Mouse (Mus musculus) forebrain, embryonic 11.5 days (tissue): ENCODE data around the gene Fstl4. TPM values are rescaled to one million over a fixed set of nuclear protein-coding genes. Genes with fewer than 3 reads are reported as not detected.

Source experiments
- ATAC-seq: fragments of 200-750 bp; cut with Nextera tagmentation; replicated peaks from 2 replicates; pipeline ENCODE4 v1.8.0; 2017; ENCODE audit warnings: moderate TSS enrichment; ENCODE audit not compliant: low FRiP score
- DNase-seq: peaks from one replicate; pipeline ENCODE4 v3.0.0-alpha.2; 2017; ENCODE audit warnings: low spot score
- H3K27ac ChIP-seq: fragments of 300-500 bp; sonication (generic); 2 replicates; pipeline ENCODE4 v1.5.1; 2014; ENCODE audit warnings: low read depth, low read length
- H3K27me3 ChIP-seq: fragments of 300-500 bp; sonication (generic); 2 replicates; pipeline ENCODE4 v1.6.1; 2014; ENCODE audit warnings: mild to moderate bottlenecking, low read length, mixed read lengths; ENCODE audit not compliant: control insufficient read depth, insufficient read depth
- H3K36me3 ChIP-seq: fragments of 300-500 bp; sonication (generic); 2 replicates; pipeline ENCODE4 v1.6.1; 2014; ENCODE audit warnings: mild to moderate bottlenecking, low read length, moderate library complexity, mixed read lengths; ENCODE audit not compliant: control insufficient read depth, insufficient read depth
- H3K4me1 ChIP-seq: fragments of 300-500 bp; sonication (generic); replicated peaks from 2 replicates; pipeline ENCODE4 v1.6.1; 2014; ENCODE audit warnings: low read length, mixed read lengths; ENCODE audit not compliant: control insufficient read depth, insufficient read depth
- H3K4me2 ChIP-seq: fragments of 300-500 bp; sonication (generic); 2 replicates; pipeline ENCODE4 v1.6.1; 2014; ENCODE audit warnings: low read depth, mild to moderate bottlenecking, low read length, moderate library complexity, mixed read lengths; ENCODE audit not compliant: severe bottlenecking
- H3K4me3 ChIP-seq: fragments of 300-500 bp; sonication (generic); 2 replicates; pipeline ENCODE4 v1.5.1; 2014; ENCODE audit warnings: low read depth, low read length
- H3K9ac ChIP-seq: fragments of 300-500 bp; sonication (generic); 2 replicates; pipeline ENCODE4 v1.6.1; 2014; ENCODE audit warnings: low read length
- H3K9me3 ChIP-seq: fragments of 300-500 bp; sonication (generic); 2 replicates; pipeline ENCODE4 v1.6.1; 2016; ENCODE audit warnings: low read length, mixed read lengths; ENCODE audit not compliant: control insufficient read depth
- WGBS: fragments of 180-500 bp; shearing (Covaris S2); extraction: QIAGEN DNeasy Blood & Tissue Kit; methylation state at CpG from one replicate; pipeline ENCODE4 v1.1.7; 2014; 5-methylcytosine and 5-hydroxymethylcytosine counted together
- polyA plus RNA-seq: library from polyadenylated mRNA; unstranded; fragments of >200 nt; fragmentation: Nextera tagmentation; extraction: Ambion mirVana; gene quantifications from 2 replicates; pipeline ENCODE4 v1.2.1, GENCODE M21; 2014

Gene Fstl4
- polyA plus RNA-seq, 1 experiment from 2014 or later: 0.73 TPM

DNA sequence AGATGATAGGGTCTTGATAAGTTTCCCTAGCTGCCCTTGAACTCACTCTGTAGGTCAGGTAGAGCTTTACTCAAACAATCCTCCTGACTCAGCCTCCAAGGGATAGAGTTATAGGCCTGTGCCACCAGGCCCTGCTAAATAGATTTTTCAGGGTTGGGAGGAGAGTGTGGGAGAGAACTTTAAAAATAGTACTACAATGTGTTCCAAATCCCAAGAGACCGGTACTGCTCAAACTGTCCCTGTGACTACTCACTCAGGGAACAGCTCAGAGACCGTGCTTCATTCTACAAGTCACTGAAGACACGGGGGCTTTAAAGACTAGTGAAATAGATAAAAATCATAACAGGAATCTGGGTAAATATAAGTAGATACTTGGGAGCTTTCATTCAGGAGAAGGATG lies 190.6 kb downstream of the Fstl4 start:
- no peaks in the 10 kb centered on the region for H3K9me3 ChIP-seq
- DNase-seq (no peak), ATAC-seq (no peak)
- no peaks in the 10 kb centered on the region for H3K4me1 ChIP-seq
- no peak overlapping the region for H3K9ac ChIP-seq
- no peak overlapping the region for H3K4me3 ChIP-seq
- 95% methylated on average over 3 of the region's 3 CpGs for WGBS
- H3K4me2 ChIP-seq: no peak overlapping the region
- H3K36me3 ChIP-seq: no peaks in the 10 kb centered on the region
- no peaks in the 10 kb centered on the region for H3K27me3 ChIP-seq
- no peak overlapping the region for H3K27ac ChIP-seq

DNA sequence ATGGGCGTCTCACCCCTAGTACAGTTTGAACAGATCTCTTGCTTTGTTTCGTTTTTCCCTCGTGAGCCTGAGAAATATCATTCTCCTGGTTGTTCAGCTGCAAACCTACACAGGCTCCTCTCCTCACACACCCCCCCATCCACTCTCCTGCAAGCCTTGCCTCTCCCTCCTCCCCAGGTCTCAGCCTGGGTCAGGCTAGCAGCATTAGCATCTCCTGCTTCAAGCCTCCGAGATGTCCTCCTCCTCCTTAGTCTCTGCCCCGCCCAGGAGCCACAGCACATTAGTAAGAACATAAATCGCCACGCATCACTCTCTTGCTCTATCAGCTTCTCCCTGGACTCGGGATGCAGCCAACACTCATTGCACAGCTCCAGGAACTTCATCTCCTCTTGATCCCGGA lies 204.4 kb downstream of the Fstl4 start:
- Histone ChIP-seq H3K27me3 (no peaks in the 10 kb centered on the region), H3K27ac (no peak overlapping the region), H3K4me2 (no peak overlapping the region), H3K9me3 (no peaks in the 10 kb centered on the region), H3K4me1 (no peaks in the 10 kb centered on the region), H3K9ac (no peak overlapping the region), H3K4me3 (no peak overlapping the region), H3K36me3 (no peaks in the 10 kb centered on the region)
- peak; percentile 35 for DNase-seq
- 92% methylated on average over 9 of the region's 9 CpGs for WGBS
- ATAC-seq: no peak

DNA sequence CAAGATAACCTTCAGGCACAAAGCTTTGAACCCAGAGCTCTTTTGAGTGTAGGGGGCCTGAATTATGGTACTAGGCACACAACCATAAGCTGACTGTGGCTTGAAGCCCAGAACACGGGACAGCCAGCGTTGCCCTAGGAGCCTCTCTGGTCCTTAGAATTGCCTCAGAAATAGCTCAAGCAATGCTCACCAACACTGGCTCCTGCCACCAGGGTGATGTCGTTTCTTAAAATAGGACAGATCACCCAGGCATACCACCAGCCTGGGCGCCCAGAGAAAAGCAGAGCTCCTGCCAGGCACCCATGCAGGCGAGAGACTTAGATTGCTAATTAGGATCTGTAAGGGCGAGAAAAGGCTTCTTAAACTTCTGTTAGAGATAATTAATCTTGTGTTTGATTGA lies 206.0 kb downstream of the Fstl4 start:
- no peak overlapping the region for H3K4me2 ChIP-seq
- H3K36me3 ChIP-seq: no peaks in the 10 kb centered on the region
- no peak overlapping the region for H3K27ac ChIP-seq
- H3K9ac ChIP-seq: no peak overlapping the region
- H3K27me3 ChIP-seq: no peaks in the 10 kb centered on the region
- 72% methylated on average over 6 of the region's 6 CpGs for WGBS
- DNase-seq: peak; percentile 31
- no peaks in the 10 kb centered on the region for H3K9me3 ChIP-seq
- no peak for ATAC-seq
- no peaks in the 10 kb centered on the region for H3K4me1 ChIP-seq
- H3K4me3 ChIP-seq: no peak overlapping the region

DNA sequence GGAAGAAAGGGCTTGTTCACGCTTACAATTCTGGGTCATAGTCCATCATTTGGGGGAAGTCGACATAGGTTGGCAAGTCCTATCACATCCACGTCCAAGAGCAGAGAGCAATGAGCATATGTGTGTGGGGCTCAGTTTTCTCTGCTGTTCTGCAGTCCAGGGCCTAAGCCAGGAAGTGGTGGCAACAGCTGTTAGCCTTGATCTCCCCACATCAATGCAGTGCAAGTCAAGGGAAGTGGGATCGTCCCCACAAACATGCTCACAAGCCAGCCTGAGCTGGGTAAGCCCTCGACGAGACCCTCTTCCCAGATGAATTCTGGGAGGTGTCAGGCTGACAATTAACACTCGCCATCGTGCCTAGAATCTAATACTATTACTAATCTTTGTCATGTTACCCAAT lies 222.6 kb downstream of the Fstl4 start:
- no peaks in the 10 kb centered on the region for H3K27me3 ChIP-seq
- no peak overlapping the region for H3K27ac ChIP-seq
- no peak for ATAC-seq
- no peaks in the 10 kb centered on the region for H3K4me1 ChIP-seq
- WGBS: 92% methylated on average over 8 of the region's 8 CpGs
- no peak overlapping the region for H3K9ac ChIP-seq
- H3K4me2 ChIP-seq: no peak overlapping the region
- peak; percentile 15 for DNase-seq
- H3K4me3 ChIP-seq: no peak overlapping the region
- H3K9me3 ChIP-seq: peaks cover 2% of the 10 kb centered on the region; the same call in 1 of the 2 replicates
- no peaks in the 10 kb centered on the region for H3K36me3 ChIP-seq

DNA sequence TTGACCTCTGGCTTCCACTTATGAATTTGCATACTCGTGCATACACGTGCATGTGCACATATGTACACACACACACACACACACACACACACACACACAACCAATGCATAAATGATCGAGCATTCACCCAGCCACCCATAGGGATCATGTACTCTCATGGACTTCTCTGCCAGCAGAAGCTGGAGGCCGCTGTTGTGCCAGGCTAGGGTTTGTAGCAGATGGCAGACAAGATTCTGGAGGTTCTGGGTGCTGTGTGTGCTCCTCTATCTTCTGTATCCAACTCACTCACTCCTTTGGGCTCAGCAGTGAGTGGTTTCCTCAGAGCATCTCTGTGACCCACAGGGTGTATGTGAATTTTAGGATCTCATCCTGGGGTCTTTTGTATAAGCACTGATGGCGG lies 230.3 kb downstream of the Fstl4 start:
- 90% methylated on average over 5 of the region's 5 CpGs for WGBS
- Histone ChIP-seq H3K4me2 (no peak overlapping the region), H3K4me3 (no peak overlapping the region), H3K36me3 (no peaks in the 10 kb centered on the region), H3K4me1 (no peaks in the 10 kb centered on the region), H3K27ac (no peak overlapping the region), H3K27me3 (no peaks in the 10 kb centered on the region), H3K9ac (no peak overlapping the region), H3K9me3 (no peaks in the 10 kb centered on the region)
- no peak for ATAC-seq
- DNase-seq: peak; percentile 38

DNA sequence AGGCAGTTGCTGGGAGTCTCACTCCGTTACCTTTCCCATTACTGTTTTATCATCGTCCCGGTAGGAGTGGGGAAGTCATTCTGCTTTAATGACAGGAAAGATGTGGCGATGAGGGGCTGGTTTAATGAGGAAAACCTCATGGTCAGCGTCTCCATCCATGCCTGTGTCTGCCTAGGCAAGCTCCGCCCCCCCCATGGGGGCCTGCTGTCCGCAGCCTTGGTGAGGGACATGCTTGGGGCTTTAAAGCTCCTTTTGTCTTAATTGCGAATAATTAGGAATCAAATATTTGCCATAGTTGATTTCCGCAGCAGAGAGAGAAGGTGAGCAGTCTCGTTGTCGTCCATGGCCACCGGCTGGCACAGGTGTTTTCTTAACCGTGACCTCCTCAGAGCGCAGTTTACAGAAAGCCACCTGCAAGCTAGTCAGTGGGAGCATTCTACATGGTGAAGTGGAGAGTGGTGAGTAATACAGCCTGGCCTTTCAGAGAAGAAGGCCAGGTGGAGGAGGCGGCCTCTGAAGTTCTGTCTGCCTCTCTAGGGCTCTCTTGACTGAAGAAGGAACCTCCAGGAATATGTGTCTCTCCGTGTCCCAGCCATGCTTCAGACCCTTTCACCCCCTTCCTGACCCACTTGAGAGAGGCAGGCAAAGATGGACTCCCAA lies 232.1 kb downstream of the Fstl4 start:
- no peak overlapping the region for H3K9ac ChIP-seq
- no peaks in the 10 kb centered on the region for H3K4me1 ChIP-seq
- WGBS: 81% methylated on average over 16 of the region's 16 CpGs
- DNase-seq: peak; percentile 33
- H3K4me2 ChIP-seq: no peak overlapping the region
- no peaks in the 10 kb centered on the region for H3K9me3 ChIP-seq
- no peak overlapping the region for H3K27ac ChIP-seq
- H3K4me3 ChIP-seq: no peak overlapping the region
- ATAC-seq: no peak
- no peaks in the 10 kb centered on the region for H3K27me3 ChIP-seq
- no peaks in the 10 kb centered on the region for H3K36me3 ChIP-seq

DNA sequence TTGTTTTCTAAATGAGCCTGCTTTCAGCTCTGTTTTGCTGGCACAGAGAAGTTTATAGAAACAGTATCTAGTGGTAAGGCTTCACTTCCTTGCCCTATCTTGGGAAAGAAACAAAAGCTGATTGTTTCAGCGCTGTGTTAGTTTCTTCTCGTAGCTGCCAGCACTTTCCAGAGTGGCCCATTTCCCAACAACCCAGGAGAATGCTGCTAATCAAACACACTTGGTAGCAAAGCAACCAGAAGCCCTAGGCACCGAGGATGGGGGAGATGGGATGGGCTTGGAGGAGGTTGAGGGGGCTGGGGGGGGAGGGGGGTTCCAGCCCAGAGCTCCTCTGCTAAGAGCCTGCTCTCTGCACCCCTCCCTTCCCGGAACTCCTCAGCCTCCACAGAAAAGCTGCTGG lies 233.0 kb downstream of the Fstl4 start:
- no peak for ATAC-seq
- H3K27ac ChIP-seq: no peak overlapping the region
- no peak overlapping the region for H3K4me3 ChIP-seq
- H3K9ac ChIP-seq: no peak overlapping the region
- WGBS: 35% methylated on average over 4 of the region's 4 CpGs
- no peaks in the 10 kb centered on the region for H3K36me3 ChIP-seq
- no peaks in the 10 kb centered on the region for H3K27me3 ChIP-seq
- no peaks in the 10 kb centered on the region for H3K9me3 ChIP-seq
- no peak overlapping the region for H3K4me2 ChIP-seq
- DNase-seq: peak; percentile 28
- no peaks in the 10 kb centered on the region for H3K4me1 ChIP-seq

DNA sequence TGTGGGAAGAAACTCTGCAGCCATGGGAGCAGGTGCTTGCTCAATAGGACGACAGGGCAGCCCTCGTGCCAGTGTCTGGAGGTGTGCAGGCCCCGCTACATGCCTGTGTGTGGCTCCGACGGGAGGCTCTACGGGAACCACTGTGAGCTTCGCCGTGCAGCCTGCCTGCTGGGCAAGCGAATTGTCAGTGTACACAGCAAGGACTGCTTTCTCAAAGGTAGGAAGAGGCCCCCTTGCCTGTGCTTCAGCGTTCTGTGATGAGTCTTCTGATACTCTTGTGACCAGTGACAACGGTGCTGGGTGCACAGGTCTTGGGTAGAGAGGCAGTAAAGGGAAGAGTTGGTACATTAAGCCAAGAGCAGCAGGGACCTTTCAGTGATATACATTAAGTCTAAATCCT lies 235.8 kb downstream of the Fstl4 start:
- H3K36me3 ChIP-seq: no peaks in the 10 kb centered on the region
- no peak overlapping the region for H3K4me3 ChIP-seq
- no peak overlapping the region for H3K9ac ChIP-seq
- H3K27ac ChIP-seq: no peak overlapping the region
- DNase-seq (peak; percentile 38), ATAC-seq (no peak)
- no peak overlapping the region for H3K4me2 ChIP-seq
- WGBS: 90% methylated on average over 11 of the region's 11 CpGs
- H3K27me3 ChIP-seq: no peaks in the 10 kb centered on the region
- H3K9me3 ChIP-seq: no peaks in the 10 kb centered on the region
- H3K4me1 ChIP-seq: no peaks in the 10 kb centered on the region

DNA sequence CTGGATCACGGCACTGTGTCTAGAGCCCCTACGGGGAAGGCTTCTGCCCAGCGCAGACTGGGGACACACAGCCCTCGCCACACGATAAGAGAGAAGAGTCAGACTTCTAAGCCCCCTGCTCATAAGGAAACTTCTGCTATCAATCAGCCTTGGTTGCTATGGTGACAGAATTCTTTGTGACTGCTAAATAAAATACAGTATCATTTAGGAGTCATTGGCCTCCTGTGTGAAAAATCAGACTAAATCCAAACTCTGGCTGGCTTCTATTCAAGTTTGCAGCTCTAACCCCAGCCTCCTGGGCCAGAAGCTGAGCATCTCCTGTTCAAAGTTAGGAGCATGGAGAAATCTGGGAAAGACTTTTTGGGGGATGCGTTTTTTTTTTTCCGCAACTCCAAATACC lies 238.9 kb downstream of the Fstl4 start:
- no peaks in the 10 kb centered on the region for H3K27me3 ChIP-seq
- H3K36me3 ChIP-seq: no peaks in the 10 kb centered on the region
- H3K9me3 ChIP-seq: no peaks in the 10 kb centered on the region
- no peak overlapping the region for H3K4me2 ChIP-seq
- 79% methylated on average over 7 of the region's 7 CpGs for WGBS
- H3K4me1 ChIP-seq: no peaks in the 10 kb centered on the region
- no peak overlapping the region for H3K27ac ChIP-seq
- no peak overlapping the region for H3K4me3 ChIP-seq
- peak; percentile 20 for DNase-seq
- no peak for ATAC-seq
- H3K9ac ChIP-seq: no peak overlapping the region
